In genomic region chr6:7601353-7602094, GRCm38 (mm10) we compare ENCODE assay signal across 31 mouse cellular contexts. TPM values are rescaled to one million over a fixed set of nuclear protein-coding genes. Genes with fewer than 3 reads are reported as not detected.
DNase-seq lines count a peak whose midpoint lies in the region; ATAC-seq and TF ChIP-seq lines count a peak whose summit lies in the region.
"Had no signal": no experiment of that assay in that cellular context is flagged by ENCODE, and none has a peak within 500 bp of the region (broad histone marks: within the 10 kb centered on the region; RNA-seq: fewer than 3 reads in every experiment).

No protein-coding gene starts in this region.

- no peak for TF ChIP-seq CTCF in midbrain, postnatal 0 days (IDR thresholded peaks at IDR 0.05)
- no peak for TF ChIP-seq CTCF in forebrain, postnatal 0 days (IDR thresholded peaks at IDR 0.05; ENCODE audit: low read depth)

- H3K4me1 ChIP-seq in forebrain, embryonic 13.5 days: no peaks in the 10 kb centered on the region
- peaks cover 5% of the 10 kb centered on the region; the same call in 1 of the 2 replicates for H3K4me1 ChIP-seq in forebrain, embryonic 12.5 days
- H3K4me1 ChIP-seq in midbrain, embryonic 13.5 days (replicated peaks): peaks cover 7% of the 10 kb centered on the region; the same call in 1 of the 2 replicates
- no peaks in the 10 kb centered on the region for H3K4me1 ChIP-seq in midbrain, postnatal 0 days (ENCODE audit: insufficient read depth, low read length)
- H3K4me1 ChIP-seq in forebrain, embryonic 14.5 days (ENCODE audit: control insufficient read depth, insufficient read depth, low read length): no peaks in the 10 kb centered on the region
- H3K4me1 ChIP-seq in forebrain, postnatal 0 days (ENCODE audit: insufficient read depth): no peaks in the 10 kb centered on the region
- H3K4me1 ChIP-seq: embryonic facial prominence, embryonic 12.5 days; embryonic facial prominence, embryonic 15.5 days; hindbrain, embryonic 10.5 days; hindbrain, embryonic 13.5 days; intestine, embryonic 15.5 days had no signal

- H3K4me2 ChIP-seq in forebrain, embryonic 13.5 days: no peak overlapping the region
- H3K4me2 ChIP-seq in forebrain, embryonic 12.5 days: no peak overlapping the region
- no peak overlapping the region for H3K4me2 ChIP-seq in midbrain, embryonic 13.5 days (replicated peaks)
- no peak overlapping the region for H3K4me2 ChIP-seq in midbrain, postnatal 0 days (ENCODE audit: low read depth, low read length, poor library complexity, severe bottlenecking)
- no peak overlapping the region for H3K4me2 ChIP-seq in forebrain, embryonic 14.5 days (ENCODE audit: low read length)
- no peak overlapping the region for H3K4me2 ChIP-seq in forebrain, postnatal 0 days (ENCODE audit: low read depth)
- H3K4me2 ChIP-seq: embryonic facial prominence, embryonic 12.5 days; embryonic facial prominence, embryonic 15.5 days; heart, embryonic 11.5 days; hindbrain, embryonic 13.5 days; intestine, embryonic 15.5 days had no signal

- no peak for DNase-seq in midbrain, postnatal 0 days (ENCODE audit: low spot score)
- peak; percentile 32 for DNase-seq in forebrain, embryonic 14.5 days (ENCODE audit: low spot score)
- DNase-seq in forebrain, postnatal 0 days: peak; percentile 8
- DNase-seq in heart, postnatal 25 days (ENCODE audit: low spot score): no peak
- DNase-seq: adrenal gland, postnatal 10 days; adrenal gland, postnatal 36 days; B cell, adult 2 months; cerebellum, adult 11 months; cerebellum, adult 2 months; cerebellum, adult 9-11 months; cerebellum, postnatal 25 days; gastrocnemius, adult 2 months; gastrocnemius, postnatal 14 days; heart, adult 11 months; heart, postnatal 36 days had no signal

- WGBS in forebrain, embryonic 13.5 days: 58% methylated on average over 4 of the region's 4 CpGs
- 63% methylated on average over 4 of the region's 4 CpGs for WGBS in forebrain, embryonic 12.5 days
- WGBS in midbrain, embryonic 13.5 days: 60% methylated on average over 4 of the region's 4 CpGs
- WGBS in midbrain, postnatal 0 days: 61% methylated on average over 4 of the region's 4 CpGs
- 64% methylated on average over 4 of the region's 4 CpGs for WGBS in forebrain, embryonic 14.5 days
- WGBS in forebrain, postnatal 0 days: 48% methylated on average over 4 of the region's 4 CpGs

- intact Hi-C loops in heart, postnatal 25 days (cut with DNase I): no loop called here

- H3K27me3 ChIP-seq in forebrain, embryonic 13.5 days: no peaks in the 10 kb centered on the region
- no peaks in the 10 kb centered on the region for H3K27me3 ChIP-seq in forebrain, embryonic 12.5 days
- H3K27me3 ChIP-seq in midbrain, embryonic 13.5 days: no peaks in the 10 kb centered on the region
- H3K27me3 ChIP-seq in midbrain, postnatal 0 days (ENCODE audit: insufficient read depth, low read length): no peaks in the 10 kb centered on the region
- H3K27me3 ChIP-seq in forebrain, embryonic 14.5 days (replicated peaks; ENCODE audit: control insufficient read depth, insufficient read depth, low read length): no peaks in the 10 kb centered on the region
- H3K27me3 ChIP-seq in forebrain, postnatal 0 days (ENCODE audit: insufficient read depth, low read length): no peaks in the 10 kb centered on the region
- H3K27me3 ChIP-seq: CH12.LX; embryonic facial prominence, embryonic 12.5 days; embryonic facial prominence, embryonic 15.5 days; hindbrain, embryonic 13.5 days; intestine, embryonic 15.5 days had no signal

- no peak overlapping the region for H3K4me3 ChIP-seq in forebrain, embryonic 13.5 days
- no peak overlapping the region for H3K4me3 ChIP-seq in forebrain, embryonic 12.5 days (replicated peaks)
- no peak overlapping the region for H3K4me3 ChIP-seq in midbrain, embryonic 13.5 days (replicated peaks)
- H3K4me3 ChIP-seq in midbrain, postnatal 0 days (ENCODE audit: low read depth, low read length): no peak overlapping the region
- no peak overlapping the region for H3K4me3 ChIP-seq in forebrain, embryonic 14.5 days (ENCODE audit: low read depth, low read length)
- H3K4me3 ChIP-seq in forebrain, postnatal 0 days (ENCODE audit: low read depth, low read length): no peak overlapping the region
- H3K4me3 ChIP-seq: embryonic facial prominence, embryonic 12.5 days; embryonic facial prominence, embryonic 15.5 days; gastrocnemius, adult 2 months; hindbrain, embryonic 10.5 days; hindbrain, embryonic 13.5 days; intestine, embryonic 15.5 days had no signal

- H3K27ac ChIP-seq in forebrain, embryonic 13.5 days: no peak overlapping the region
- no peak overlapping the region for H3K27ac ChIP-seq in forebrain, embryonic 12.5 days
- H3K27ac ChIP-seq in midbrain, embryonic 13.5 days: no peak overlapping the region
- no peak overlapping the region for H3K27ac ChIP-seq in midbrain, postnatal 0 days (ENCODE audit: low read depth, low read length)
- H3K27ac ChIP-seq in forebrain, embryonic 14.5 days (ENCODE audit: low read depth, low read length): no peak overlapping the region
- no peak overlapping the region for H3K27ac ChIP-seq in forebrain, postnatal 0 days (ENCODE audit: low read depth, low read length)
- H3K27ac ChIP-seq: embryonic facial prominence, embryonic 12.5 days; embryonic facial prominence, embryonic 15.5 days; gastrocnemius, adult 2 months; hindbrain, embryonic 10.5 days; hindbrain, embryonic 13.5 days; intestine, embryonic 15.5 days had no signal

- peak; percentile 70 for ATAC-seq in forebrain, embryonic 13.5 days
- no peak for ATAC-seq in forebrain, embryonic 12.5 days (ENCODE audit: low FRiP score)
- 0 out of 2 replicates have a peak, but pooled peaks have one; percentile 51 for ATAC-seq in midbrain, embryonic 13.5 days
- ATAC-seq in midbrain, postnatal 0 days (ENCODE audit: low FRiP score): no peak
- peak; percentile 73; the same call in 1 of the 2 replicates for ATAC-seq in forebrain, embryonic 14.5 days
- ATAC-seq in forebrain, postnatal 0 days: peak; percentile 80
- ATAC-seq: hindbrain, embryonic 16.5 days; intestine, embryonic 15.5 days; Patski had no signal

- no peak overlapping the region for H3K9ac ChIP-seq in forebrain, embryonic 13.5 days
- H3K9ac ChIP-seq in forebrain, embryonic 12.5 days: no peak overlapping the region
- H3K9ac ChIP-seq in midbrain, embryonic 13.5 days (replicated peaks): no peak overlapping the region
- no peak overlapping the region for H3K9ac ChIP-seq in midbrain, postnatal 0 days (replicated peaks; ENCODE audit: low read length, poor library complexity, severe bottlenecking)
- no peak overlapping the region for H3K9ac ChIP-seq in forebrain, embryonic 14.5 days (ENCODE audit: low read length)
- H3K9ac ChIP-seq in forebrain, postnatal 0 days: no peak overlapping the region
- H3K9ac ChIP-seq: embryonic facial prominence, embryonic 12.5 days; embryonic facial prominence, embryonic 15.5 days; hindbrain, embryonic 13.5 days; intestine, embryonic 15.5 days had no signal

- no peaks in the 10 kb centered on the region for H3K9me3 ChIP-seq in forebrain, embryonic 13.5 days (replicated peaks)
- H3K9me3 ChIP-seq in forebrain, embryonic 12.5 days: no peaks in the 10 kb centered on the region
- no peaks in the 10 kb centered on the region for H3K9me3 ChIP-seq in midbrain, embryonic 13.5 days
- H3K9me3 ChIP-seq in midbrain, postnatal 0 days (ENCODE audit: low read length): no peaks in the 10 kb centered on the region
- no peaks in the 10 kb centered on the region for H3K9me3 ChIP-seq in forebrain, embryonic 14.5 days (replicated peaks; ENCODE audit: control insufficient read depth, low read length)
- H3K9me3 ChIP-seq in forebrain, postnatal 0 days (ENCODE audit: low read length): no peaks in the 10 kb centered on the region
- H3K9me3 ChIP-seq: embryonic facial prominence, embryonic 12.5 days; embryonic facial prominence, embryonic 15.5 days; G1E; hindbrain, embryonic 10.5 days; hindbrain, embryonic 13.5 days; intestine, embryonic 15.5 days had no signal

- H3K36me3 ChIP-seq in forebrain, embryonic 13.5 days (ENCODE audit: poor library complexity, severe bottlenecking): no peaks in the 10 kb centered on the region
- H3K36me3 ChIP-seq in forebrain, embryonic 12.5 days (replicated peaks): no peaks in the 10 kb centered on the region
- H3K36me3 ChIP-seq in midbrain, embryonic 13.5 days: no peaks in the 10 kb centered on the region
- no peaks in the 10 kb centered on the region for H3K36me3 ChIP-seq in midbrain, postnatal 0 days (ENCODE audit: insufficient read depth, low read length)
- H3K36me3 ChIP-seq in forebrain, embryonic 14.5 days (ENCODE audit: control insufficient read depth, insufficient read depth, low read length): no peaks in the 10 kb centered on the region
- H3K36me3 ChIP-seq in forebrain, postnatal 0 days (ENCODE audit: insufficient read depth): no peaks in the 10 kb centered on the region
- H3K36me3 ChIP-seq: embryonic facial prominence, embryonic 12.5 days; embryonic facial prominence, embryonic 15.5 days; G1E; hindbrain, embryonic 10.5 days; hindbrain, embryonic 13.5 days; intestine, embryonic 15.5 days had no signal

RNA-seq across cellular contexts. Expression of gene Tac1, which starts 46.8 kb away (rescaled TPM):
- polyA plus RNA-seq in forebrain, embryonic 13.5 days (2015; fragmentation: Nextera tagmentation; extraction: Ambion mirVana): 35.4 and 47.8 TPM in 2 replicates
- 14.3 and 18.2 TPM in 2 replicates for polyA plus RNA-seq in forebrain, embryonic 12.5 days (2016; fragmentation: Nextera tagmentation; extraction: Ambion mirVana)
- polyA plus RNA-seq in midbrain, embryonic 13.5 days (2015; fragmentation: Nextera tagmentation; extraction: Ambion mirVana): 34.9 and 40.0 TPM in 2 replicates
- 79.9 and 87.9 TPM in 2 replicates for total RNA-seq in midbrain, postnatal 0 days (2014; rRNA removed)
- 180 and 199 TPM in 2 replicates for polyA plus RNA-seq in midbrain, postnatal 0 days (2015; fragmentation: Nextera tagmentation; extraction: Ambion mirVana)
- 59.9 and 76.7 TPM in 2 replicates for polyA plus RNA-seq in forebrain, embryonic 14.5 days (2014; fragmentation: Nextera tagmentation; extraction: Ambion mirVana)
- 58.2 and 70.6 TPM in 2 replicates for total RNA-seq in forebrain, postnatal 0 days (2014; rRNA removed)
- polyA plus RNA-seq in forebrain, postnatal 0 days (2015; fragmentation: Nextera tagmentation; extraction: Ambion mirVana): 107 and 108 TPM in 2 replicates
- under 1 TPM in 1 of 2 experiments, not detected in 1; 0.29 TPM for total RNA-seq in heart, postnatal 25 days (2021)
- total RNA-seq: adrenal gland, adult 18-20 months; CH12.LX; common myeloid progenitor, adult 5-6 weeks; G1E; gastrocnemius, adult 2 months; gastrocnemius, postnatal 14 days; gastrocnemius, postnatal 4 days; heart, postnatal 36 days had no signal
- polyA plus RNA-seq: G1E, Patski had no signal

Comparison
In these comparisons a context has a peak if more than half of its experiments do, and no peak if none do; other contexts are left out.
1. ATAC-seq: peak in forebrain, embryonic 13.5 days (single experiment), midbrain, embryonic 13.5 days (single experiment), forebrain, embryonic 14.5 days (single experiment) and forebrain, postnatal 0 days (single experiment); none in forebrain, embryonic 12.5 days (single experiment) and midbrain, postnatal 0 days (single experiment).
2. DNase-seq: peak in forebrain, embryonic 14.5 days (single experiment) and forebrain, postnatal 0 days (single experiment); none in midbrain, postnatal 0 days (single experiment) and heart, postnatal 25 days (single experiment).